Mouse (Mus musculus) macrophage (primary cell): ENCODE data around the gene Agtrap. TPM values are rescaled to one million over a fixed set of nuclear protein-coding genes. Genes with fewer than 3 reads are reported as not detected.

Experiments used
- H3K27ac ChIP-seq: fragments of 350-480 bp; formaldehyde crosslinking; 2 replicates; pipeline ENCODE4 v1.9.0; 2021
- H3K36me3 ChIP-seq: fragments of 350-480 bp; formaldehyde crosslinking; 2 replicates; pipeline ENCODE4 v1.9.0; 2021; ENCODE audit errors: inconsistent target
- H3K4me3 ChIP-seq: fragments of 350-480 bp; formaldehyde crosslinking; 2 replicates; pipeline ENCODE4 v1.9.0; 2021; ENCODE audit errors: inconsistent target
- H3K79me2 ChIP-seq: fragments of 350-480 bp; formaldehyde crosslinking; 2 replicates; pipeline ENCODE4 v1.9.0; 2021; ENCODE audit errors: inconsistent target
- WGBS: methylation state at CpG from one replicate; pipeline ENCODE4 v1.1.7; 2026; ENCODE audit warnings: inconsistent platforms; ENCODE audit not compliant: missing documents; 5-methylcytosine and 5-hydroxymethylcytosine counted together
- polyA plus RNA-seq: library from polyadenylated mRNA; stranded (reverse); fragments of 250-400 nt; gene quantifications from 3 replicates; pipeline ENCODE4 v1.2.4, GENCODE M21; 2018; ENCODE audit warnings: inconsistent platforms

Agtrap gene
- polyA plus RNA-seq, 1 experiment from 2014 or later: 35.9 TPM

DNA sequence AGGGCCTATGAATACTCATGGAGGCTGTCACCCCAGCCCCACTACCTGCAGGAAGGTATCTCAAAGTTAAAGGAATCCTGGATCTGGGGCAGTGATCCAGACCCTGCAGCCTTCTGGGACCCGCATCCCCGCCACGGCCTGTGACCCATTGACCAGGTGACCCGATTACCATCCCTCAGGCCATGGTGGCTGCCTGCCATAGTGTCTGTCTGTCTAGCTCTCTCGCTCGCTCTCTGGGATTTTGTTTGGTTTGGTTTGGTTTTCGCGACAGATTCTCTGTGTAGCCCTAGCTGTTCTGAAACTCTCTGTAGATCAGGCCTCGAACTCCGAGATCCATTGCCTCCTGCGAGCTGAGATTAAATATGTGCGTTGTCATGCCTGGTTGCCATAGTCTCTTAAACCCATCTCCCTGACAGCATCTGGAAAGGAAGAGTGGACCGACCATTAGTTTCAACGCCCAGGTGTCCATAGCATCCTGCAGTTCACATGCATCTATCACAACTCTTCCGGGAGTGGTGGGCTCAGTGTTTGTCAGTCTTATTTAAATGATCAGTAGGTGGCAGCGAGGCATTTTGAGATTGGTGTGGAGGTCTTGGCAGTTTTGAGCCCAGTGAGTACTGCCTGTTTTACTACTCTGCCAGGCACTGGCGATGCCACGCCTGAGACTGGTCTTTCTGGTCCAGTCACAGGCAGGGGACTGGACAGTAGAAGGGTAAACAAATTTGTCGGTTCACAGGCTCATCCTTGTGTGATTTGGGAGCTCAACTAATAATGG, 48.4 kb downstream of the Agtrap start:
- Histone ChIP-seq H3K27ac (peak overlapping the region; percentile 89), H3K36me3 (no peaks in the 10 kb centered on the region), H3K4me3 (peak overlapping the region; percentile 78), H3K79me2 (peaks cover 90% of the 10 kb centered on the region)
- WGBS: 24% methylated on average over 19 of the region's 19 CpGs

DNA sequence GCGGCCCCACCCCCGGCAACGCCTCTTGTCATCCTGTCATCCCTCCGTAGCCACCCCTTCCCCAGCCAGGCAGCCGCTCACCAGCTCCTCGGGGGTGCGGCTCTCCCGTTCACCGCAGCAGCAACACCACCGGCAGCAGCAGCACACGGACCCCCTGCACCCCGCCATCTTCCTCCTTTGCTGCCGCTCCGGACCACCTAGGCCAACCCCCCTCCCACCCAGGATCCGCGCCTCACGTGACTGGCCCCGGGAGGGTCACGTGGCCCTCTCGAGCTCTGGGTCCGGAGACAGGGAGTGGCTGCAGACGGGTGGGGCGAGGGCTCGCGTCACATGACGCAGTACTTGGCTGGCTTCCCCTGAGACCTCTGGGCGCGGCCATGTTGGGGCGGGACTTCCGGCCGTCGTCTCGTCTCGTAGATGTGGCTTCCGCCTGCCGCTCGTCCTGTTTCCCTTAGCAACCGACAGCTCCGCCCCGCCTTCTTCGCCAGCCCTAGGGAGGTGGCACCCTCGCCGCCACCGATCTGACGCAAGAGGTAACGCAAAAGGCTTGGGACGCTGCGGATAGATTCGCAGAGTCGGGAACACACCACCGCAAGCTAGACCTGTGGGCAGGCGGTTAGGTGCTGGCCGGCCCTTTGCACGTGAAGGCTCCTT, 49.1 kb downstream of the Agtrap start, which contains the start of the genes Clcn6 and Mthfr:
Clcn6 (minus strand) TSS at position 222 of the 654 bp plus-strand sequence.
Mthfr (plus strand) TSS at position 478 of the 654 bp plus-strand sequence.
- Histone ChIP-seq H3K79me2 (peaks cover 90% of the 10 kb centered on the region), H3K4me3 (peak within 1 kb of the TSS; percentile 78), H3K36me3 (no peaks in the 10 kb centered on the region), H3K27ac (peak within 1 kb of the TSS; percentile 89)
- under 1% methylated on average over 54 of the region's 54 CpGs for WGBS

DNA sequence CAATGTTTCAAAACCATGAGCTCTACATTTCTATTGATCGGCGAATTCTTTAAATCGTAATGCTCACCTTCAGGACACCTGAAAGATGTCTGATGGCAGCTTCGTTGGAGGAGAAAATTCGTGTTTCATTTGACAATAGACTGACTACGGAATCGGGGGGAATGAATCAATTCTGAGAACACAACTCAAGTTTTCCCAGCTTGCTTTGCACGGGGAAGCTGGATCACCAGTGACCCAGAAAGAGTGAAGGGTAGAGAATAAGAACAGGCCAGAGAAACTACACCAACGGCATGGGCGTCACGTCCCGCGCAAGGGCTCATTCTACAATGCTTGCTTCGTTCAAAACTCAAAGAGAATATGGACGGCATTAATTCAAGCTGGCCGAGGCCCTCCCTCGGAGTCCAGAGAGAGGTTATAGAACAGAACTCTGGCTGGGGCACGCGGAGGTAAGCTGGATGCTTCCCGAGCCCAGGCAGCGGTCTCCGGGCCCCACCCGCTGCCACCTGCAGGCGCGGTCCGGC, 49.7 kb downstream of the Agtrap start:
- H3K36me3 ChIP-seq: no peaks in the 10 kb centered on the region
- H3K79me2 ChIP-seq: peaks cover 91% of the 10 kb centered on the region
- peak overlapping the region; percentile 78 for H3K27ac ChIP-seq
- H3K4me3 ChIP-seq: peak overlapping the region; percentile 67
- 8% methylated on average over 21 of the region's 26 CpGs for WGBS

GRCm38 (mm10) chr4:148035440-148035839, 52.4 kb downstream of the Agtrap start:
- H3K79me2 ChIP-seq: peaks cover 68% of the 10 kb centered on the region
- H3K27ac ChIP-seq: no peak overlapping the region
- 97% methylated on average over 3 of the region's 3 CpGs for WGBS

DNA sequence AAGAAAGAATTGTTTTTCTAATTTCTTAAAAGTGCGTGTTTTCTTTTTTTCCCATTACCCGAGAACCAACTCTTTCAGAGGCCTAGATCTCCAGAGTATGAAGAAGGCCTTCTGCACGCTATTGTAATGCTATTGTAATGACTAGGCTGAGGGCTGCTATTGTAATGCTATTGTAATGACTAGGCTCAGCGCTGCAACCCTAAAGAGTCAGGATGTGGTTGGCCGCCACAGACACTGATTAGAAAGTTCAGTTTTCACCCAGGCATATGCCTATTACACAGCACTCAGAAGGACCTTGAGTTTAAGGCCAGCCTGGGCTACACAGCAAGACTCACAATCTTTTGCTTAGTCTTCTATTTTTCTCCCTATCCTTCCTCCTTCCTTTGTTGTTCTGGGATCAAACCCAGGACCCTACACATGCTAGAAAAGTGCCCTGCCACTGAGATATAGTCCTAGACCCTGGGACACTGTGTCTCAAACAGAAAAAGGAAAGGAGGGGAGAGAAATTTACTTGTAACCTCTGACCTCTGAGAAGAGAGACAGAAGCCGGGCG, 53.9 kb downstream of the Agtrap start:
- 64% methylated on average over 5 of the region's 7 CpGs for WGBS
- Histone ChIP-seq H3K79me2 (peaks cover 53% of the 10 kb centered on the region), H3K36me3 (no peaks in the 10 kb centered on the region; the same call in 1 of the 2 replicates), H3K4me3 (no peak overlapping the region), H3K27ac (no peak overlapping the region)

More at GRCm38 (mm10) chr4:148035440-148035839, 52.4 kb downstream of the Agtrap start:
- Histone ChIP-seq H3K4me3 (no peak overlapping the region), H3K36me3 (no peaks in the 10 kb centered on the region)

DNA sequence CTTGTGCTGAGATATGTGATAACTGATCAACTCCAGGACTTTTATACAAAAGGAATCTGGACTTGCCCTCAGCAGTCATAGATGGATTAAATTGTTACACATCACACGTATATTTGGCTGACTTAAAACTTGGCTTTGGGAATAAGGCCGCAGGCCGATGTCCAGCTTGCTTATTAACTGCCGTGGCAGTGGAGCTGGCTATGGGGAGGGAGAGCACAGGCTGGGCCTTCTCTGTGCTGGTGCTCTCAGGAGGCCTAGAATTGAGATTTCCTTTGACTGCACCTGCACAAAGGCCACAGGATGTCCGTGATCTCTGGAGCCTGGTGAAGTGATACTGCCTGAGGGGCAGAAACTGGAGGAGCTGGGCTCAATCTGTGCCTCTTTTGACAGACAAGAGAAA, 57.3 kb downstream of the Agtrap start:
- Histone ChIP-seq H3K36me3 (peaks cover 12% of the 10 kb centered on the region; the same call in 1 of the 2 replicates), H3K79me2 (peaks cover 28% of the 10 kb centered on the region; the same call in 1 of the 2 replicates), H3K4me3 (no peak overlapping the region), H3K27ac (no peak overlapping the region)
- WGBS: 98% methylated on average over 5 of the region's 5 CpGs

- WGBS: 100% methylated on average over 6 of the region's 7 CpGs
- Histone ChIP-seq H3K79me2 (peaks cover 15% of the 10 kb centered on the region; the same call in 1 of the 2 replicates), H3K36me3 (peaks cover 24% of the 10 kb centered on the region), H3K27ac (no peak overlapping the region), H3K4me3 (no peak overlapping the region)
Observed at GRCm38 (mm10) chr4:148029297-148029696, 58.5 kb downstream of the Agtrap start.

Other genes starting within 250 kb of the Agtrap start
- gene Zfp933, start 239.7 kb downstream of the Agtrap start, polyA plus RNA-seq: 5.4 to 7.7 TPM (median 5.8 TPM) in 3 replicates
- gene Miip, start 219.2 kb downstream of the Agtrap start, polyA plus RNA-seq: 6.2 to 15.8 TPM (median 11.0 TPM) in 3 replicates
- 0.62 to 2.3 TPM (median 0.75 TPM) in 3 replicates for gene Fv1, start 219.1 kb downstream of the Agtrap start, polyA plus RNA-seq
- gene Mfn2, start 183.3 kb downstream of the Agtrap start, polyA plus RNA-seq: 28.8 to 35.7 TPM (median 29.8 TPM) in 3 replicates
- 144 to 203 TPM (median 190 TPM) in 3 replicates for gene Plod1, start 151.3 kb downstream of the Agtrap start, polyA plus RNA-seq
- gene 2510039O18Rik, start 147.1 kb downstream of the Agtrap start, polyA plus RNA-seq: 39.1 to 67.9 TPM (median 59.0 TPM) in 3 replicates
- not detected in 3 replicates for gene Nppb, start 102.2 kb downstream of the Agtrap start, polyA plus RNA-seq
- gene Nppa, start 87.3 kb downstream of the Agtrap start, polyA plus RNA-seq: not detected in 3 replicates
- 9.4 to 11.3 TPM (median 9.5 TPM) in 3 replicates for gene Clcn6, start 49.2 kb downstream of the Agtrap start, polyA plus RNA-seq
- gene Mthfr, start 49.0 kb downstream of the Agtrap start, polyA plus RNA-seq: 23.2 to 110 TPM (median 45.0 TPM) in 3 replicates
- gene Mad2l2, start 42.4 kb upstream of the Agtrap start, polyA plus RNA-seq: 7.8 to 13.8 TPM (median 12.4 TPM) in 3 replicates
- not detected in 3 replicates for gene Draxin, start 42.7 kb upstream of the Agtrap start, polyA plus RNA-seq
- 31.9 to 51.1 TPM (median 41.3 TPM) in 3 replicates for gene Fbxo6, start 64.1 kb upstream of the Agtrap start, polyA plus RNA-seq
- gene Fbxo44, start 72.5 kb upstream of the Agtrap start, polyA plus RNA-seq: 1.5 to 3.2 TPM (median 1.7 TPM) in 3 replicates
- gene Fbxo2, start 72.6 kb upstream of the Agtrap start, polyA plus RNA-seq: not detected in 3 replicates
- gene Disp3, start 199.9 kb upstream of the Agtrap start, polyA plus RNA-seq: not detected in 3 replicates